Mouse (Mus musculus) heart, postnatal 0 days (tissue): ENCODE data around the gene Mgarp. TPM values are rescaled to one million over a fixed set of nuclear protein-coding genes. Genes with fewer than 3 reads are reported as not detected.
A peak's percentile ranks its signal among the peaks of the same experiment; 100 is the strongest.

Source experiments
- ATAC-seq: fragments of 200-750 bp; cut with Nextera tagmentation; 2 replicates; pipeline ENCODE4 v1.8.0; 2017; ENCODE audit warnings: low read depth, moderate number of reproducible peaks, moderate library complexity; ENCODE audit not compliant: insufficient read depth
- DNase-seq: peaks from one replicate; pipeline ENCODE4 v3.0.0-alpha.2; 2016; ENCODE audit warnings: low spot score
- H3K27ac ChIP-seq: fragments of 300-500 bp; sonication (generic); 2 replicates; pipeline ENCODE4 v1.5.1; 2014; ENCODE audit warnings: low read depth, mild to moderate bottlenecking
- H3K27me3 ChIP-seq: fragments of 300-500 bp; sonication (generic); 2 replicates; pipeline ENCODE4 v1.6.1; 2014; ENCODE audit warnings: low read length, mixed read lengths; ENCODE audit not compliant: control insufficient read depth, insufficient read depth
- H3K36me3 ChIP-seq: fragments of 300-500 bp; sonication (generic); replicated peaks from 2 replicates; pipeline ENCODE4 v1.6.1; 2014; ENCODE audit warnings: low read length, mixed read lengths; ENCODE audit not compliant: control insufficient read depth, insufficient read depth
- H3K4me1 ChIP-seq: fragments of 300-500 bp; sonication (generic); 2 replicates; pipeline ENCODE4 v1.6.1; 2014; ENCODE audit warnings: antibody characterized with exemption; ENCODE audit not compliant: control insufficient read depth, insufficient read depth
- H3K4me2 ChIP-seq: fragments of 300-500 bp; sonication (generic); 2 replicates; pipeline ENCODE4 v1.6.1; 2014; ENCODE audit warnings: low read depth, mild to moderate bottlenecking, low read length, moderate library complexity
- H3K4me3 ChIP-seq: fragments of 300-500 bp; sonication (generic); 2 replicates; pipeline ENCODE4 v1.5.1; 2014; ENCODE audit warnings: low read depth, low read length
- H3K9ac ChIP-seq: fragments of 300-500 bp; sonication (generic); replicated peaks from 2 replicates; pipeline ENCODE4 v1.6.1; 2014; ENCODE audit warnings: low read depth, low read length, mixed read lengths
- H3K9me3 ChIP-seq: fragments of 300-500 bp; sonication (generic); replicated peaks from 2 replicates; pipeline ENCODE4 v1.6.1; 2016; ENCODE audit warnings: low read length; ENCODE audit not compliant: control insufficient read depth
- CTCF ChIP-seq: IDR thresholded peaks from 2 replicates; pipeline ENCODE4 v1.5.1; 2016; ENCODE audit warnings: antibody characterized with exemption, control low read depth, low read depth
- EP300 ChIP-seq: IDR thresholded peaks from 2 replicates; pipeline ENCODE4 v1.6.1; 2016; ENCODE audit warnings: antibody characterized with exemption, low read depth
- WGBS: fragments of 180-500 bp; shearing (Covaris S2); extraction: QIAGEN DNeasy Blood & Tissue Kit; methylation state at CpG from one replicate; pipeline ENCODE4 v1.1.7; 2014; 5-methylcytosine and 5-hydroxymethylcytosine counted together
- polyA plus RNA-seq: library from polyadenylated mRNA; unstranded; fragments of >200 nt; fragmentation: Nextera tagmentation; extraction: Ambion mirVana; gene quantifications from 2 replicates; pipeline ENCODE4 v1.2.1, GENCODE M21; 2015
- total RNA-seq: library from RNA; depleted of rRNA; stranded (reverse); fragments of >200 nt; gene quantifications from 2 replicates; pipeline ENCODE4 v1.2.3, GENCODE M21; 2014; ENCODE audit warnings: low replicate concordance; rRNA removed

Mgarp gene
- total and polyA plus RNA-seq, 2 experiments from 2014 or later, result 1.2 to 3.7 TPM

GRCm38 (mm10) chr3:51339378-51339733 is 57.2 kb downstream of the Mgarp start:
- WGBS, result under 1% methylated on average over 9 of the region's 9 CpGs

More at GRCm38 (mm10) chr3:51339378-51339733, 57.2 kb downstream of the Mgarp start:
- no peaks in the 10 kb centered on the region for H3K9me3 ChIP-seq
- no peak for ATAC-seq
- no peaks in the 10 kb centered on the region for H3K27me3 ChIP-seq
- peak overlapping the region; percentile 96 for H3K9ac ChIP-seq
- H3K4me1 ChIP-seq, result peaks cover 6% of the 10 kb centered on the region
- peak overlapping the region; percentile 99 for H3K4me3 ChIP-seq
- H3K36me3 ChIP-seq, result no peaks in the 10 kb centered on the region
- no peak for DNase-seq
- H3K27ac ChIP-seq, result peak overlapping the region; percentile 99
- H3K4me2 ChIP-seq, result peak overlapping the region; percentile 82
- TF ChIP-seq EP300 (no peak), CTCF (no peak)

Other genes with a start within 250 kb of the Mgarp start
- gene Noct, start 172.3 kb downstream of the Mgarp start, total RNA-seq, result 28.1 and 35.6 TPM in 2 replicates
- gene Noct, start 172.3 kb downstream of the Mgarp start, polyA plus RNA-seq, result 8.5 and 11.9 TPM in 2 replicates
- 84.0 and 104 TPM in 2 replicates for gene Elf2, start 56.1 kb downstream of the Mgarp start, total RNA-seq
- 40.7 and 46.5 TPM in 2 replicates for gene Elf2, start 56.1 kb downstream of the Mgarp start, polyA plus RNA-seq
- 358 and 459 TPM in 2 replicates for gene Ndufc1, start 12.2 kb upstream of the Mgarp start, total RNA-seq
- 3,223 and 3,409 TPM in 2 replicates for gene Ndufc1, start 12.2 kb upstream of the Mgarp start, polyA plus RNA-seq
- 19.6 and 21.2 TPM in 2 replicates for gene Naa15, start 18.4 kb upstream of the Mgarp start, total RNA-seq
- 21.1 and 23.6 TPM in 2 replicates for gene Naa15, start 18.4 kb upstream of the Mgarp start, polyA plus RNA-seq
- gene Rab33b, start 87.2 kb upstream of the Mgarp start, total RNA-seq, result 9.0 and 9.5 TPM in 2 replicates
- 11.3 and 12.7 TPM in 2 replicates for gene Rab33b, start 87.2 kb upstream of the Mgarp start, polyA plus RNA-seq
- 24.8 and 54.7 TPM in 2 replicates for gene Setd7, start 164.1 kb upstream of the Mgarp start, total RNA-seq
- gene Setd7, start 164.1 kb upstream of the Mgarp start, polyA plus RNA-seq, result 2.5 and 3.0 TPM in 2 replicates